Mouse (Mus musculus) E14TG2a.4 (cell line): ENCODE measurements around the gene Gm9508.

Experiments
- CTCF ChIP-seq: conservative IDR thresholded peaks from 2 replicates; pipeline ENCODE4 v1.5.1; 2014; ENCODE audit warnings: low read length
- POU5F1 ChIP-seq: IDR thresholded peaks from 2 replicates; pipeline ENCODE4 v1.6.1; 2014; ENCODE audit warnings: low read length, borderline replicate concordance

- TF ChIP-seq CTCF (no peak), POU5F1 (no peak)
These were observed 18.5 kb upstream of the Gm9508 start, which contains the start of gene Gm10142 for GRCm38 (mm10) chr10:77715507-77715906.
